Mouse (Mus musculus): ENCODE measurements at regions not wholly inside any gene's neighbourhood (a gene's known extent, or its start where the extent isn't known, plus 50 kb on each side); places are given as distances from the start of the nearest gene placed in this dataset.
"Not testable (repeated sequence)": the region's sequence is repeated elsewhere in the genome, so short reads cannot be mapped to it uniquely, and the experiment has no call there.

- peak; percentile 34; the same call in 1 of the 2 replicates for ATAC-seq (ENCODE audit: low FRiP score, low TSS enrichment)
- no peaks in the 10 kb centered on the region for H3K27me3 ChIP-seq (ENCODE audit: control insufficient read depth, insufficient read depth, low read length)
- no peaks in the 10 kb centered on the region for H3K9me3 ChIP-seq (ENCODE audit: control insufficient read depth, low read length)
- no peak overlapping the region for H3K4me2 ChIP-seq (ENCODE audit: low read length)
- WGBS: 81% methylated on average over 4 of the region's 4 CpGs
- no peak overlapping the region for H3K4me3 ChIP-seq (replicated peaks; ENCODE audit: low read depth, low read length)
- H3K4me1 ChIP-seq (ENCODE audit: control insufficient read depth, insufficient read depth, low read length): peaks cover 5% of the 10 kb centered on the region; the same call in 1 of the 2 replicates
- no peak for DNase-seq
- no peak overlapping the region; the same call in 1 of the 2 replicates for H3K9ac ChIP-seq (replicated peaks; ENCODE audit: low read length)
- no peaks in the 10 kb centered on the region for H3K36me3 ChIP-seq (ENCODE audit: control insufficient read depth, insufficient read depth, low read length)
- peak overlapping the region; percentile 38; the same call in 1 of the 2 replicates for H3K27ac ChIP-seq (replicated peaks; ENCODE audit: low read depth, low read length)
Measured at GRCm38 (mm10) chr17:13584394-13584793, 175.9 kb upstream of the Afdn start.

- not testable (repeated sequence) for DNase-seq; H3K9me3 ChIP-seq (ENCODE audit: control insufficient read depth, low read length); H3K9ac ChIP-seq (replicated peaks; ENCODE audit: low read length); H3K27me3 ChIP-seq (ENCODE audit: control insufficient read depth, insufficient read depth, low read length); ATAC-seq (ENCODE audit: low FRiP score, low TSS enrichment); H3K4me1 ChIP-seq (ENCODE audit: control insufficient read depth, insufficient read depth, low read length); H3K4me2 ChIP-seq (ENCODE audit: low read length); H3K4me3 ChIP-seq (replicated peaks; ENCODE audit: low read depth, low read length); H3K27ac ChIP-seq (replicated peaks; ENCODE audit: low read depth, low read length); H3K36me3 ChIP-seq (ENCODE audit: control insufficient read depth, insufficient read depth, low read length)
- WGBS: 76% methylated on average over 1 of the region's 1 CpGs
Measured at GRCm38 (mm10) chr17:13590240-13590837, 170.0 kb upstream of the Afdn start.

Measured in midbrain, embryonic 14.5 days (tissue).